Mouse (Mus musculus) E14TG2a.4 (cell line): ENCODE data around the gene Mtus2.

ENCODE experiments used
- CTCF ChIP-seq: conservative IDR thresholded peaks from 2 replicates; pipeline ENCODE4 v1.5.1; 2014; ENCODE audit warnings: low read length
- NANOG ChIP-seq: IDR thresholded peaks from 2 replicates; pipeline ENCODE4 v1.6.1; 2014; ENCODE audit warnings: borderline replicate concordance, low read length, mixed read lengths
- POU5F1 ChIP-seq: IDR thresholded peaks from 2 replicates; pipeline ENCODE4 v1.6.1; 2014; ENCODE audit warnings: low read length, borderline replicate concordance

DNA sequence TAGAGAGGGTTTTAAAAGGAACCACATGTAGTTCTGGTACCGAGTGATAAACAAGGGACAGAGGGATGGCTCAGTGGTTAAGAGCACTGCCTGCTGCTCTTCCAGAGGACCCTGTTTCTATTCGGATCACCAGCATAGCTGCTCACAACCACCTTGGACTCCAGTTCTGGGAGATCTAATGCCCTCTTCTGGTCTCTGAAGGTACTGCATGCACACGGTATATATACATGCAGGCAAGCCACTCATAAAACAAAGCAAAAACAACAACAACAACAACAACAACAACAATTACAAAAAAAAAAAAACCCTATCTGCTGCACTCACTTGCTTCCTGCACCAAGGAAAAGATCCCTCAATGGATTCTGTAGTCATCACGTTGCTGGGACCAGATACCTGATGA is 104.7 kb downstream of the Mtus2 start:
- TF ChIP-seq CTCF (peak; percentile 67), POU5F1 (no peak), NANOG (no peak)
